Comparison of ENCODE assay signal across 8 mouse cellular contexts in the genomic region with DNA sequence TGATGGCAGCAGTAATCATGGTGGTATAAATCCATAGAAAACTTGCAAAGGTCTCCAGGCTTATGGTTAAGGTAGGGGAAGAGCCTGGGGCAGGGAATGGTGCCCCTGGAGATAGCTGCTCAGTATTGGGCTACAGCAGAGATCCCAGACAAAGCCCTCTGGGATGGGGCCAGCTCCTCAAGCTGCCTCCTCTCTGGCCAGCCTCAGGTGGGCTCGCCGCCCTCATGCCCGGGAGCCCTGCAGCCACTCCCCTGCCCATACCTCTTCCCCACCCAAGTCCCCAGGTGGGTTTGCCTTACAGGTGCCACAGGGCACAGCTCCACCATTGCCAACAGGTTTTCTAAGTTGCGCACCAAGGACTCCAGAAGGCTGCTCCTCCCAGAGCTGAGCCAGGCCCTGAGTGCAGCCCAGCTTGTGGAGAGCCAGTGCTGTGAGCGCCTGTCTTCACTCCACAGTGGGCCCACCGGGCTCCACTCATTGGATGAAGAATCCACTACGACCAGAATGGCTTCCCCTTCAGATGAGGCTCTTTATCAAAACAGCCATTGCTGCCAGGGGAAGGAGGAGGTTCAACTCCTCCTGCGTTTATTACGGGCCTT. TPM values are rescaled to one million over a fixed set of nuclear protein-coding genes. Genes with fewer than 3 reads are reported as not detected.
DNase-seq lines count a peak whose midpoint lies in the region; ATAC-seq lines count a peak whose summit lies in the region.

No protein-coding gene starts in this region.

- intact Hi-C loops in left cerebral cortex, postnatal 4 days (cut with DNase I): loop anchor here (5.0 to 10.0 kb wide), 2 partner anchors 54 to 207 kb away; a partner anchor contains a TSS
- intact Hi-C loops in gastrocnemius, postnatal 14 days (cut with DNase I; ENCODE audit: low total_unique reads): loop anchor here (2.0 to 5.0 kb wide), 2 partner anchors 51 to 94 kb away; no protein-coding TSS in a partner anchor

- H3K4me2 ChIP-seq in liver, embryonic 11.5 days: peak overlapping the region; percentile 62
- H3K4me2 ChIP-seq in neural tube, embryonic 12.5 days (replicated peaks): no peak overlapping the region

- no peaks in the 10 kb centered on the region for H3K27me3 ChIP-seq in liver, embryonic 11.5 days (replicated peaks; ENCODE audit: control insufficient read depth, insufficient read depth, low read length)
- no peaks in the 10 kb centered on the region for H3K27me3 ChIP-seq in forebrain, embryonic 10.5 days (ENCODE audit: poor library complexity, severe bottlenecking)
- H3K27me3 ChIP-seq in neural tube, embryonic 12.5 days (replicated peaks): no peaks in the 10 kb centered on the region; the same call in 1 of the 2 replicates

- DNase-seq in liver, embryonic 11.5 days (ENCODE audit: low spot score): no peak
- no peak for DNase-seq in liver
- no peak for DNase-seq in forebrain, embryonic 10.5 days (ENCODE audit: extremely low spot score, low spot score)
- peak; percentile 35 for DNase-seq in induced T-regulatory cell, adult 2 months (ENCODE audit: low read depth)
- DNase-seq in gastrocnemius, postnatal 4 days (ENCODE audit: low spot score in 2 of 2): no peak
- DNase-seq in left cerebral cortex, postnatal 4 days: no peak
- no peak for DNase-seq in gastrocnemius, postnatal 14 days

- peak overlapping the region; percentile 95 for H3K27ac ChIP-seq in liver, embryonic 11.5 days (ENCODE audit: low read depth, low read length)
- H3K27ac ChIP-seq in forebrain, embryonic 10.5 days: peak overlapping the region; percentile 93
- H3K27ac ChIP-seq in neural tube, embryonic 12.5 days: peak overlapping the region; percentile 98; the same call in 1 of the 2 replicates

- peaks cover 28% of the 10 kb centered on the region for H3K36me3 ChIP-seq in liver, embryonic 11.5 days (ENCODE audit: control insufficient read depth, insufficient read depth, low read length)
- peaks cover 52% of the 10 kb centered on the region for H3K36me3 ChIP-seq in forebrain, embryonic 10.5 days (replicated peaks)
- H3K36me3 ChIP-seq in neural tube, embryonic 12.5 days: peaks cover 33% of the 10 kb centered on the region

- H3K4me3 ChIP-seq in liver, embryonic 11.5 days (ENCODE audit: low read depth, low read length): no peak overlapping the region
- peak overlapping the region; percentile 18; the same call in 1 of the 2 replicates for H3K4me3 ChIP-seq in forebrain, embryonic 10.5 days
- no peak overlapping the region for H3K4me3 ChIP-seq in neural tube, embryonic 12.5 days

- ATAC-seq in liver, embryonic 11.5 days (replicated peaks; ENCODE audit: low FRiP score): no peak
- no peak for ATAC-seq in neural tube, embryonic 12.5 days (ENCODE audit: low FRiP score, low read depth)

- H3K4me1 ChIP-seq in liver, embryonic 11.5 days (replicated peaks; ENCODE audit: control insufficient read depth, insufficient read depth, low read length): peaks cover 49% of the 10 kb centered on the region
- H3K4me1 ChIP-seq in forebrain, embryonic 10.5 days: peaks cover 91% of the 10 kb centered on the region
- H3K4me1 ChIP-seq in neural tube, embryonic 12.5 days: peaks cover 74% of the 10 kb centered on the region

- WGBS in liver, embryonic 11.5 days: 80% methylated on average over 9 of the region's 9 CpGs
- WGBS in forebrain, embryonic 10.5 days: 74% methylated on average over 9 of the region's 9 CpGs
- WGBS in neural tube, embryonic 12.5 days: 47% methylated on average over 9 of the region's 9 CpGs

- no peaks in the 10 kb centered on the region for H3K9me3 ChIP-seq in liver, embryonic 11.5 days (ENCODE audit: control insufficient read depth, low read length)
- H3K9me3 ChIP-seq in forebrain, embryonic 10.5 days: no peaks in the 10 kb centered on the region
- no peaks in the 10 kb centered on the region for H3K9me3 ChIP-seq in neural tube, embryonic 12.5 days

- peak overlapping the region; percentile 67 for H3K9ac ChIP-seq in liver, embryonic 11.5 days (ENCODE audit: low read depth, low read length)
- H3K9ac ChIP-seq in neural tube, embryonic 12.5 days: no peak overlapping the region

RNA-seq across cellular contexts. Expression of a gene that starts 18.9 kb away (rescaled TPM):
- 27.4 and 30.2 TPM in 2 replicates for polyA plus RNA-seq in liver, embryonic 11.5 days (2014; fragmentation: Nextera tagmentation; extraction: Ambion mirVana)
- polyA plus RNA-seq in forebrain, embryonic 10.5 days (2016; fragmentation: Nextera tagmentation; extraction: Ambion mirVana): 26.2 and 27.9 TPM in 2 replicates
- polyA plus RNA-seq in neural tube, embryonic 12.5 days (2016; fragmentation: Nextera tagmentation; extraction: Ambion mirVana): 20.3 and 23.6 TPM in 2 replicates
- 10 to 100 TPM; 45.0 to 51.3 TPM for total RNA-seq in gastrocnemius, postnatal 4 days (2021)
- total RNA-seq in left cerebral cortex, postnatal 4 days (2021): 10 to 100 TPM; 32.1 to 37.7 TPM
- 10 to 100 TPM; 45.5 to 47.5 TPM for total RNA-seq in gastrocnemius, postnatal 14 days (2021)

RNA-seq across cellular contexts. Expression of a gene that starts 53.4 kb away (rescaled TPM):
- 2.7 and 4.3 TPM in 2 replicates for polyA plus RNA-seq in liver, embryonic 11.5 days (2014; fragmentation: Nextera tagmentation; extraction: Ambion mirVana)
- polyA plus RNA-seq in forebrain, embryonic 10.5 days (2016; fragmentation: Nextera tagmentation; extraction: Ambion mirVana): 32.7 and 35.3 TPM in 2 replicates
- 75.7 and 78.9 TPM in 2 replicates for polyA plus RNA-seq in neural tube, embryonic 12.5 days (2016; fragmentation: Nextera tagmentation; extraction: Ambion mirVana)
- total RNA-seq in gastrocnemius, postnatal 4 days (2021): 10 to 100 TPM; 18.6 to 18.7 TPM
- total RNA-seq in left cerebral cortex, postnatal 4 days (2021): 10 to 100 TPM; 50.6 to 52.2 TPM
- total RNA-seq in gastrocnemius, postnatal 14 days (2021): 10 to 100 TPM; 15.4 to 70.6 TPM
